Mouse (Mus musculus) G1E (cell line): Measurements from ENCODE around the gene Aqr.

Source experiments
- CTCF ChIP-seq: IDR thresholded peaks from 2 replicates; pipeline ENCODE4 v1.5.1; 2012; ENCODE audit warnings: low read depth, low read length, inconsistent platforms, mixed read lengths
- GATA1 ChIP-seq: IDR thresholded peaks from 2 replicates; pipeline ENCODE4 v1.6.1; 2012; ENCODE audit warnings: borderline replicate concordance, low read length, inconsistent platforms, mixed read lengths
- GATA2 ChIP-seq: IDR thresholded peaks from 2 replicates; pipeline ENCODE4 v1.6.1; 2012; ENCODE audit warnings: low read depth, low read length, inconsistent platforms, borderline replicate concordance

DNA sequence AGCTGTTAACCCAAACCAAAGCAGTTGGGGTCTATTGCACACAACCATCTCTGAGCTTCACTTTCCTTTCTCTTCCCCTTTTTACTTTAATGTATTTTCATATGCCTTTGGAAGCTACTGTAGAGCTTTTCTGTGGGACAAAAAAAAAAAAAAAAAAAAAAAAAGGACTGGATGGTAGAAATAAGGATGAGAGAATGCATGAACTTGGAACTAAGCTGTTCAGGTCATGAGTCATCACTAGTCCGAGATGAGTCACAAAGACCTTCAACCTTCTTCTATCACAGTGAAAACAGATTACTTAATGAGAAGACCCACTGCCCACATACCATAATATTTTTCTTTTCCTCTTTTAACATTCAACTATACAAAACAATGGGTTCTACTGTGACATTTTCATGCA, 127.2 kb downstream of the Aqr start:
- TF ChIP-seq CTCF (no peak), GATA1 (no peak), GATA2 (no peak)
